Mouse (Mus musculus): ENCODE measurements around the gene Gmds.

Gmds gene

DNA sequence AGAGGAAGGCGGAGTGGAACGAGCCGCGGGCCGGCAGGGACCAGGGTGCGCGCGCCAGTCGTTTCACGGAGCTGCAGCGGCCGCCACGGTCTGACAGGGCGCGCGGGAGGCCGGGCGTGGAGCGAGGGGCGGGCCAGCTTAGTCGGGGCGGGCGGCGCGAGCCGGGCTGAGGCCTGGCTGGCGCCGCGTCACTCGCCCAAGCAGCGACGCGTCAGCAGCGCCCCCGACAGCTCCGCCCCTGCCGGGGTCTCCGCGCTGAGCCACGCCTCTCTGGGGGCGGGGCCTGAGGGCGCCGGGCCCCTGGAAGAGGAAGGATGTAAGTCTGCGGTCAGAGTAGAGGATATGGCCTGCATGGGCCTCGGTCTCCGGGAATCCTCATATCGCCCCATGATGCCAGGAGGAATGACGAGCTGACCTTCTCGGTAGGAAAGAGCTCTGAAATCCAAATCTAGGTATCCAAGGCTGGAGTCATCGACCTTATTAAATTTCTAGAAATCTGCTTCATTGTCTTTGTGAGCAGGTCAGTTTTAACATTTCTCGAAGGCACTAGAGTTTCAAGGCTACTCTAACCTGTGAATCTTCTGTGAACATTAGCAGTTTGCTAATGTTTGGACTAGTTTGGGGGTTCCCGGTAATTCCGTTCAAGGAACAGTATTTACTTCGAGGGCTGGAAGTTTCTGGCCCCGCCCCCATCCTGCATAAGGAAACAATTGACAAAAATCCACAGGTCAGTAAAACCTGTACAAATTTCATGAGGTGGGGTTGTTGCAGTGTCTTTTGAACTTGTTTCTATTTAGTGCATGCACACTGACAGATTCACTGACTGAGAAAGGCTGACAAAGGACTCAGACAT is at the start of gene Gmds:
Gmds (minus strand) TSS at position 228 of the 853 bp plus-strand sequence.
- peak; percentile 98 for DNase-seq

GRCm38 (mm10) chr13:32385421-32386092 is 47.0 kb upstream of the Gmds start:
- no peak for DNase-seq

DNA sequence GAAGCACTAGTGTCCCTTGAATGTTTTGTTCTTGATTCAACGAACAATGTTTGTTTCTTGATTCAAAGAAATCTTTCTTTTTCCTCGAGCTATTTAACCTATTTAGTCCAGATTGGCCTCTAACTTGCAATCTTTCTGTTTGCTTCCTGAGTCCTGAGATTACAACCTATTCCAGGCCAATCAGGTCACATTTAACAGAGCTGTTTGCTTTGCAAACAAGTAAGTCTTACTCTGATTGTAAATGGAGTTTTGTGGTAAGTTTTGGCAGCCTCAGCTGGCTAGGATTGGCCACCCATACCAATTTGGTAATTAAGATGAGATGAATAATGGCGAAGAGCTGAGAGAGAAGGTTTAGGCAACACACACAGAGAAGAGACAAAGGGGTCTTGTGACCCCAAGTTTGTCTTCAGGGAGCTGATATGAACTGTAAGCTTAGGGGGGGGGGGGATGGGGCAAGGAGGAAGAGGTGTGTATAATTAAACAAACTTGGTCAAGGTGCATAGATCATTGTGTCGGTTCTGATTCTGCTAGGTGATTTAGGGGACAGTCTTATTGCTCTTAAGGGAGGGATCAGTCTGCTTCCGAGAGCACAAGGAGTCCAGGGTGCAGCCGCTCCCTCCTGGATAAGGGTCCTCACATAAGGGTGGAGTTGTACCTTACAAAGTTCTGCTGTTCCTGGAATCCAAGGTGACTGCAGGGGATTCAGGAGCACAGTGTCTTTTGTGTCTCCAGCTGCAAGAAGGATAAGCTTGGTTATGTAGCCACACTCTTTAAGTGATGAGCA is 43.9 kb upstream of the Gmds start:
- DNase-seq = no peak

DNA sequence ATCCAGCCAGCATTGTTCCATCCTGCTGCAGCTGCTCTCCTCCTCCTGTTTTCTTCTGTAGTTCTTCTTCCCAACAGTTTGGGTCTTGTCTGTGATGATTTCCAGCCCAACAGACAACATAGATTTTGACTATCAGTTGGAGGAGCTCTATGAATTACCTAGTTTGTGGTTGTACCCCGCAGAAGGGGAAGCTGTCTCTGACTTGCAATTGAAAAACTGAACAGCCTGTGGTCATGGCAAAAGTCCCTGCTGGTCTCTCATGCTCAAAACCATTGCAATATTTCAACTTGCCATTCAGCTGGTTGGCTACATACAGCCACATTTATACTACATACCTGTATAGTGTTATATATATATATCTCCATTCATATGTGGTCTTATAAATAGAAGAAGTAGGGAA is 40.1 kb upstream of the Gmds start:
- DNase-seq = no peak

DNA sequence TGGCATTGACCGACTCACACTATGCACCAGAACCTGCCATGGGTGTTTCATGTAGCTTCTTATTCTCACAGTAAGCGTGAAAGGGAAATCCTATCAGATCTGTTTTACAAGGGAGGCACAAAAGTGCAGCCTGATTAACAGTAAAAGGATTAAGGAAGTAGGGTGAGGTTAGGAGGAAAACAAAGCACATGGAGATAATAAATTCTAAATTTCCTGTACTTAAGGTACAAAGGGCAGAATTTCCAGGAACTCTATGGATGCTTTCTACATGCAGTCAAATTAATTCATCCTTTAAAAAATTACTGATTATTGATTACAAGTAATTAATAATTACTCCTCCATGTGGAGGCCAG is 34.0 kb upstream of the Gmds start:
- DNase-seq = no peak

- no peak for DNase-seq
Measured at GRCm38 (mm10) chr13:32371874-32372530, 33.5 kb upstream of the Gmds start.

DNA sequence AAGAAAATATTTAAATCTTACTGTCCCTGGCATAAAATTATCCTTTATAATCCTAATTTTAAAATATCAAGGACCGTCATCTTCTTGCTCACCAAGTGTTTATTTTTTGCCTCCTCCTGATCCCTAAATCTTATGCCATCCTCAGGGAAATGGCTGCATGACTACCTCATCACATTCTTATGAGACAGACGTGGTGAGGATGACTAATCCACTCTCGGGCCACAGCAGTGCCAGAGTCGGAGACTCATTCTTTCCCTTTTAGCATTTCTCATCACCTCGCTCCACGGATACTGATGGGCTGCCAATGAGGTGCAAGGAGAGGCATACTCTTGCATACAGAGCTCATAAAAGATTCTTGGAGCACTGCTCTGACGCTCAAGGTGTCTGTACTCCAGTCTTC is 32.2 kb upstream of the Gmds start:
- no peak for DNase-seq

DNA sequence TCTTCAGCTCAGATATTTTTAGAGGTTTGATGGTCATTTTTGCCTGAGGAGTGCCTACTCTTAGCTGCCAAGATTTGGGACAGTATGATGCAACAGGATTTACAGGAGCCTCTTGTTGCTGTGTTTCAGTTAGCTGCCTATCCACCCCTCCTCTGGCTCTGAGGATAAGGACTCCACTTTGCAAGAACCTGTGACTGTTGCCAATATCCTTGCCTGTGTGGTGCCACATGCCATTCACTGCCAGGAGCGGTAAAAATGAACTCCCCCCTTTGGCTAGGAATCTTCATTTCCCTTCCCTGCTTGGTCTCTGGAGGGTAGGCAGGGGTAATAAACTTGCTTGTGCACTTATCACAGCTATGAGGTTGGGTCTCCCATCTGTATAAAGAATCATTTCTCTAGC is 31.6 kb upstream of the Gmds start:
- no peak for DNase-seq

DNA sequence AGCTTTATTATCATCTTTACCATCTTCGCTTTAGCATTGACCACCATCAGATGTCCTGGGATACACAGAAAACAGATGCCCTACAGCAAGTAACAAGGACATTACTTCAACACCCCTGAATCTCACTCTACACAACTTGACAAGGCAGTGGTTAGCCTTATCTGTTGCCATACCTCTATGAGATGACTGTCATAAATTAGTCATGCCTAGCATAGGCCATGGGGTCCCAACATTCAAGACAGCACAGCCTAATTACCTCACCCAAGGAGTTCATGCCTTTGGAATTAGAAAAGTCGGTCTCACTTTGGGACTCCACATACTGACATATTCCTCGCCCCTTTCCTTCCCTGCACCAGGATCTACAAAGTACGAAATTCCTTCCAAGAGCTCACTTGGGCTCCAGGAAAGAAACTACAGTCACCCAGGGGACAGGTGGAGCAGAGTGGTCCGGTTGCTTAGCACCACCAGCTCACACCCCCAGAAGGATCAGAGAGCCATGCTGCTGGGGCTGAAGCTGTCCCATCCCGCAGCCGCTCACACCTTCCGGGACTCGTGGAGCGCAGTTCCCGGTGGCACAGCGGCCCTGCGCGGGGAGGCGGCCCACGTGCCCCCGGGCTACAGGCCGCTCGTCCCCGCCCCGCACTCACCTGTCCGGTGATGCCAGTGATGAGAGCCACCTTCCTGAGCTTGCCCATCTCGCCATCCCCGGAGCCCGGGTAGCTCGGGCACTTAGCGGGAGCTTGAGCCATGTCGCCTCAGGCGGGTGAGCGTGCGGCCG is 616 bp downstream of the Gmds start:
- no peak for DNase-seq

DNA sequence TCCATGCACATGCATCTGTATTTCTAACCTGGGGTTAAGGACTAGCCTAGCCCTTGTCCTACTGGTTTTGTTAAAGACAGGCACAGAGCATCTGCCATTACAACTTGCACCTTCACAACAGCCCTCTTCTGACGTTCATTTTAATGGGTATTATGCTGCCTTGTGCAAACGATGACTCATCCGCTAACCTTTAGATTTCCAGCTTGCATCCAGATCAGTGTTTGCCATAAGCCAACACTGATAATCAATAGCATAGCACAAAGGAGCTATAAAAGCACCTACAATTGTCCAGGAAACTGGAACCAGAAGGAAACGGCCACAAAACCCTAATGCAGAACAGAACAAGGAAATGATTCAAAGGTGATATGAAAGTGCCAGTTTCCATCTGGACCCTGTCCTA is 20.2 kb downstream of the Gmds start:
- DNase-seq = no peak

DNA sequence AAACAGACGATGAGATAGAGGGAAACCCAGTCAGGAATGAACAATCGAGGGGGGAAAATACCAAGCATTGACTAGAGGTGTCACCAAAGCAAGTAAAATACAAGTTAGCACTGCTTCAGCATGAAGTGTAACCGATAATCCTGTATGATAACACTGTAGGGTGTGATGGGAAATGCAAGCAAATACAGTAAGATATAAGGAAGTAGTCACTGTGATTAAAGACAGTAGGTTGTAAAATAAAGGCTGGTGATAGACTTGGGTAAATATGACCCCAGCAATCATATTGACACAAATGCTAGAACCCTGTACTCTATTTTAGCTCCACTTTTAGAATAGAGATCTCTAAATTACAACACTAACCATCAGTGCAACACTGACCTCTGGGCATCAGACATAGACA is 21.2 kb downstream of the Gmds start:
- no peak for DNase-seq

DNA sequence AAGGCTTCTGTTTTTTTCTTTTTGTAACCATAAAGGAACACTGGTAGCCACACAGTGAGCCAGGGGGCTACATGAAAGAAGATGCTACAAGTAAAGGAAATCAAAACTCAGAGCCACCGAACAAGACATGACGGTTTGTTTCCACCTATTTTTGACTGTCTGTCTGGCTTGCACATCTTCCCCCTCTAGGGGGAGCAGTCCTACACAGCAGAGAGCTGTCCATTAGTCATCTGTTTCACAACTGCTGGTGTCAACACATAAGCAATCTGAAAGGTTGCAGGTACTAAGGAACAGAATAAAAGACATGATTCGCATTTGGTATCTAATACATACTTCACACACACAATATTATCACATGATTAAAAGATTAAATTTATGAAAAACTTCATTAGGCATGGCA is 25.9 kb downstream of the Gmds start:
- peak; percentile 64 for DNase-seq

GRCm38 (mm10) chr13:32311476-32311875 is 27.1 kb downstream of the Gmds start:
- DNase-seq = no peak

DNA sequence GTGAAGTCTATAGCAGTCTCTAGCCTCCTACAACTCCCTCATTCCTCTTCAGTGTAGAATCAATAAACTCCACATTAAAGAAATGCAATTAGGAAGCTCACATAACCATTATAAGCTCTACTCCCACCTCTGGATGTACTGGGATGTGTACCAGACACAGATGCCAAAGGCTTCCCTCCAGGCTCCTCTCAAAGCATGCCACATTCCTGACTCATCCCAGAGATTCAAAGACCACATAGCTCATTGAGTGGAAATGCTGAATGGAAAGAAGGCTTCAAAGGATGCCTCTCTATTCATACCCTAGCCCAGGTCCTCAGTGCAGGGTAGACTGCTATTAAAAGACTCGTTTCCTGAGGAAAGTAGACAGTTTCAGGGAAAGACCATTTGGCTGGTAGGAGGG is 40.1 kb downstream of the Gmds start:
- no peak for DNase-seq

DNA sequence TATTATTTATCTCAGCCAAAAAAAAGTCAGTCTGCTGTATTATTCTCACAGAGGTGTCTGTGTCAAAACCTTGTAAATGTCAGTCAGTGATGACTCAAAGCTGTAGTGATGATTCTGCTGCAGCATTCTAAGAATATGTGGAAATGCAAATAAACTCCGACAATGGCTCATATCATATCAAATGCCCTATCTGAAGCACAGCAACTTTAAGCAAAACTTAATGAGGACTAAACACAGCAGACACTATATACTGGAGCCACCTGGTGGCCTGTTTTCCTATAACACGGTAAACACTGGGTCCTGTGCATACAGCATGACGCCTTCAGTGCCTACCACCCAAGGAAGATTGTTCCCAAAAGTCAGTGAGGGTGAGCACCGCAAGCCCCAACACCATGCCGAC is 41.1 kb downstream of the Gmds start:
- peak; percentile 67 for DNase-seq

GRCm38 (mm10) chr13:32294416-32295195 is 43.9 kb downstream of the Gmds start:
- DNase-seq = no peak

GRCm38 (mm10) chr13:32272937-32273496 is 65.5 kb downstream of the Gmds start:
- DNase-seq = no peak

DNA sequence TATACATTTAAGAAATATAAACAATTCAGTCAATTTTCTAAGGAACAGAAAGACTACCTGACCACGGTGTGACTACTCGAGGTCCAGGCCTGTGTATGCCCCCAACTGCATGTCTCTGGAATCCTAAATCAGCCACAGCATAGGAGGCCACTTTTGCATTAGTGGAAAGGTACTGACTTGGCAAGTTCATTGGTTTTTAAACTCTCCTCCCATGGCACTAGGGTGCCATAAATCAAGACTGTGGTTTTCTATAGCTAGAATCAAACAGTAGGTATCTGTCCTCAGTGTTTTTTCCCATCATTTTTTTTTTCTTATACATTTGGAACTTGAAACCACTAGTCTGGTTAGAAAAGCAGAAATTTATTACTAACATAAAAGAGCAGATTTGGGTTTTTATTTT is 68.8 kb downstream of the Gmds start:
- no peak for DNase-seq

- no peak for DNase-seq
Measured at GRCm38 (mm10) chr13:32269261-32269660, 69.3 kb downstream of the Gmds start.

DNA sequence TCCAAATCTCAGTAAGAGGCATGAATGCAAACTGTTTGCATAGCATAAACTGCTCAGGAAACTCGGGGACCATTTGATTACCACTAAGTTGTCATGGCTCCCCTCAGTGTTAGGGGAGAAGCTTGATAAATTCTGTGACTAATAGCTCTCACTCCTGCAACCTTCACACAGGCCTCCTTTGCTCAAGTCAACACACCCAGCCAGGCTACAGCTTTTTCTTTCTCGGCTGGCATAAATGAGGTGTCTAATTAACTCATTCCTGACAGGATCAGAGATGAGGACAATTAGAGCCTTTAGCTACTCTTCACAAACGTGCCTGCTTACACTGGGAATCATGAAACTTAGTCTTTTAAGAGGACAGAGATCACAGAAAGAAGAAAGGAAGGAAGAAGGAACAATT is 70.3 kb downstream of the Gmds start:
- no peak for DNase-seq

DNA sequence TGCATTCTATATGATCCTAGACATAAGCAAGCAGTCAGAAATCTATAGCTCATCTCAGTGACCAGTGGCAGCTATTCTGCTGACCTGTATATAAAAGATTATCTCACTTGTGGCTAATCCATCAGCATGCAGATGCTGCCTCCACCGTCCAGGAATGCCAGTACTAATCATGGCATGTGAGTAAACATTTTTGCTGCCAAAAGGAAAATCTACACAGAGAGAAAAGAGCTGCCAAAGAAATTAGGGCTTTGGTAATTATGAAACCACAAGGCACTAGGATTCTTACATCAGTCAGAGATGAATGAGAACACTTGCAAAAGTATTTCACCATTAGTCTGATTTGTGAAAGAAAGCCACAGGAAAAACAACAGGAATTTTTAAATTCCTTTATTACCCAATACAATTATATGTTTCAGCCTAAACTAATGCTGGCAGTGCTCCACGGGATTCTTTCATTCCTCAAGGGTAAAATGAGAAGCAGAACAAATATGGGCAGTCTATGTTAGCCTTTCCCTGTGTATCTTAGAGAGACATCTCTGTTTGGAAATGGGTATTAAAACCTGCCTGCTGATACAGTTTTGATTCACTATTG is 71.3 kb downstream of the Gmds start:
- no peak for DNase-seq

Measured in embryo, embryonic 11 days (tissue).